Mouse (Mus musculus) bone marrow macrophage, adult 2 months (primary cell): Measurements from ENCODE around the gene Sdccag8.

ENCODE experiments used
- CTCF ChIP-seq: IDR thresholded peaks from 2 replicates; pipeline ENCODE4 v1.5.1; 2012; ENCODE audit warnings: low read depth, mild to moderate bottlenecking, low read length, moderate library complexity
- POLR2A ChIP-seq: IDR thresholded peaks from 2 replicates; pipeline ENCODE4 v1.6.1; 2012; ENCODE audit warnings: mild to moderate bottlenecking, low read depth, low read length, borderline replicate concordance

DNA sequence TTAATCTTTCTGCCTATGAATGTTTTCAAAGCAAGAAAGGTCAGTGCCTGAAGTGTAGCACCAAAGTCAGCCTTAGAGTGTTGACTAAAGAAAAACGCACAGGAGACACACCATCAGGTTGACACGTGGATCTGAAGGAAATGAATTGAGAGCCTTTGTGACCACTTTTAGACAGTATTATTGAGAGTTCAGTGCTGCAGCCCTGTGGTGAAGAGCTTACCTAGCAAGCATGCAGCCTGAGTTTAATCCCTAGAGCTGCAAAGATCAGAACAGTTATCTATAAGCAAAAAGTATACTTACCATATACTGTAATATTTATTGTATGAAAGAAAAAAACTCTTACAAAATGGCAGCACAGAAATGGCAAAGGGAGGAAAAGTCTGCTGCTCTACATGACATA is 223.9 kb downstream of the Sdccag8 start:
- TF ChIP-seq CTCF (no peak), POLR2A (no peak)
